Mouse (Mus musculus): ENCODE results near the gene Lypd6. TPM values are rescaled to one million over a fixed set of nuclear protein-coding genes. Genes with fewer than 3 reads are reported as not detected.

Gene Lypd6
- 1 to 10 TPM; 1.6 to 1.9 TPM for total RNA-seq (2021)
- long read RNA-seq, experiment 1: 0 reads
- long read RNA-seq, experiment 2, partial matches to known transcripts: 1 of 2 reads
- long read RNA-seq, experiment 2, other reads (novel, unspliced or antisense): 0 of 2 reads

DNA sequence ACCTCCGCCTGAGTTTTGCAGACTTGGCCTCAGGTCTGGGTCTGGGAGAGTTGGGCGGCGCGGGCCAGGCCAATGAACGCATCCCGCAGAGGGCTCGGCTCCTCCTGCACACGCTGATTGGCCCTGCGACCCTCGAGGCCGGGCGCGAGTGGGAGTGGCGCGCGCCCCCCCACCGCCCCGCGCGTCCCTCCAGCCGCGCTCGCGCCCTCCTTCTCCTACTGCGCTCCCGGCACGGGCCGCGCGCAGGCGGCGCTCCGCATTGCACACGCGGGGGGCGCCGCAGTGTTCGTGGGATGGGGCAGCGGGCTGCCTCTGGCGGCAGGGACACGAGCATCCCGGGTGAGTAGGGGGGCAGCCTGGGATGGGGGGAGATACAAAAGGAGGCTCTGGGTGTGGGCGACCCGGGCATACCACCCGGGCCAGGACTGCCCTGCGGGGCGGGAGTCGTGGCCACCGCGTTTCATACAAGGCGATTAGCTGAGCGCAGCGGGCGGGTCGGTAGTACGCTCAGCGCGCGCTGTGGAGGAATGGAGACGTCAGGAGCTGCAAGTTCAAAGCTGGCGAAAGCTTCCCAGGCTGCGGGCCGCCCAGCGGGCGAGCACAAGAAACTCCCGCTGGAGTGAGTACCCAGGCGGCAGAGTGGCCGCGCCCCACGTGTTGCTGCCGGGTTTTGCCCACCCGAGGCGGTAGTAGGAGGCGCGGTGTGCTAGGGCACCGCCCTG, at the start of gene Lypd6:
Gene Lypd6, plus strand, starts transcription at position 184 of the 722 bp plus-strand sequence.
- intact Hi-C loops (cut with DNase I; ENCODE audit: low total_unique reads): no loop called here
- peak; percentile 68 for DNase-seq

DNA sequence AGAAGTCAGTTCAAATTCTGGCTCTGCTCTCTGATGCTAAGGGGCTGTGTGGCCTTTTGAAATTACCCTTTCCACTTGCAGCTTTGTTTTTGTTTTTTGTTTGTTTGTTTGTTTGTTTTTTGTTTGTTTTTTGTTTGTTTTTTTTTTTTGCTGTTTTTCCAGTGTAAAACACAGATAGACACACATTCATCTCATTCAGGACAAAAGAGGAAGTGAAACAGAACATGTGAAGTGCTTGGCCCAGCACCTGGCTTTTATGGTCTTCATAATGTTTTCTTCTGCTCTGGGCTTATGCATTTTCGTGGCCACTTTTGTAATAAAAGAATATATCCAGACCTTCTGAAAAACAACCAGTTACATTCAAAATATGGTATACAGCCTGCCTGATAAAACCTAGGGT, 46.8 kb upstream of the Lypd6 start:
- DNase-seq: no peak
- intact Hi-C loops (cut with DNase I; ENCODE audit: low total_unique reads): no loop called here

DNA sequence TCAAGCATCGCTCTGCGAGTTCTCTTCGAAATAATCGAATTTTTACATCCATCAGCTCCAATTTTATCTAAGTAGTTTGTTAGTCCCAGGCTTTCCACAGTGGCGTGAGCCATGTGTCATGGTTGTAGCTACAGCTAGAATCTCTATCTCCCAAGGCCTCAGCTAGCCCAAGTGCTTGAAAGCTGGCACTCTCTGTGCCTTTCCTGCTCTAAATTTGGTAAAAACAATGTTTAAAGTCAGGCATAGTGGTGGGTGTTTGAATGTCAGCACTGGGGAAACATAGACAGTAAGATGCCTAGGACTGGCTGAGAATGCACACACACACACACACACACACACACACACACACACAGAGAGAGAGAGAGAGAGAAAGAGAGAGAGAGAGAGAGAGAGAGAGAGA, 40.7 kb upstream of the Lypd6 start:
- DNase-seq: no peak
- intact Hi-C loops (cut with DNase I; ENCODE audit: low total_unique reads): no loop called here

GRCm38 (mm10) chr2:50028930-50029329, 37.3 kb upstream of the Lypd6 start:
- intact Hi-C loops (cut with DNase I; ENCODE audit: low total_unique reads): no loop called here
- DNase-seq: no peak

GRCm38 (mm10) chr2:50044170-50044870, 21.9 kb upstream of the Lypd6 start:
- intact Hi-C loops (cut with DNase I; ENCODE audit: low total_unique reads): no loop called here
- no peak for DNase-seq

- DNase-seq: no peak
- intact Hi-C loops (cut with DNase I; ENCODE audit: low total_unique reads): no loop called here
Observed at GRCm38 (mm10) chr2:50044871-50045470, 21.3 kb upstream of the Lypd6 start.

GRCm38 (mm10) chr2:50045841-50046240, 20.4 kb upstream of the Lypd6 start:
- intact Hi-C loops (cut with DNase I; ENCODE audit: low total_unique reads): no loop called here

DNA sequence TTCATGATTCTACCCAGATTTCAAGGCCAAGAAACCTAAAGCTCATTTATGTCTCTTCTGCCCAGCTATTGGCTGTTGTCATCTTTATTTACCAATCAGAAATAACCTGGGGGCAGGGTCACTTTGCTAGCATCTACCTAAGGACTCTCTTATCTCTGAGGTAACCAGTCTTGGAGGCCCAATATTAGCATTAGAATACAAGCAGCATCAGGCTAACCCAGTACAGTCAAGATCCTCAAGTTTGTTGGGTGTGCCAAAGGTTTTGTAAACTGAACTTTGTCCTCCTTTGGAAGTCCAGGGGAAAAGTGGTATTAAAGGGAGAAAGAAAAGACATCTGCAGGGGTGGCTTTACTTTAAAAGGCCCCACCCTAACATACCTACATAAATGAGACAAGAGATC, 17.8 kb upstream of the Lypd6 start:
- intact Hi-C loops (cut with DNase I; ENCODE audit: low total_unique reads): no loop called here
- DNase-seq: no peak

More at GRCm38 (mm10) chr2:50045841-50046240, 20.4 kb upstream of the Lypd6 start:
- DNase-seq: no peak

DNA sequence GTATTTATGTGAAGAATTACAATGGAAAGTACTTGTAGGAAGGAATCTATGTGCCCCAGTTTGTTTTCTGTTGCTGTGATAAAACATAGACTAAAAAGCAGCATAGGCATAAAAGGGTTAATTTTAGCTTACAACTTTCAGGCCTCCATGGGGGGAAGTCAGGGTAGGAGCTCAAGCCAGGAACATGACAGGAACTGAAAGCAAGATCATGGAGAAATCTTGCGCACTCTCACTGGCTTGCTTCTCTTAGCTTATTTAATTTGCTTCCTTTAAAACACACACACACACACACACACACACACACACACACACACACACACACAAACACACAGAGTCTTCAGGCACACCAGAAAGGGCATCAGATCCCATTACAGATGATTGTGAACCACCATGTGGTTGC, 12.3 kb upstream of the Lypd6 start:
- intact Hi-C loops (cut with DNase I; ENCODE audit: low total_unique reads): no loop called here
- DNase-seq: no peak

- intact Hi-C loops (cut with DNase I; ENCODE audit: low total_unique reads): no loop called here
- DNase-seq: no peak
Observed at GRCm38 (mm10) chr2:50065902-50066245, 355 bp upstream of the Lypd6 start.

DNA sequence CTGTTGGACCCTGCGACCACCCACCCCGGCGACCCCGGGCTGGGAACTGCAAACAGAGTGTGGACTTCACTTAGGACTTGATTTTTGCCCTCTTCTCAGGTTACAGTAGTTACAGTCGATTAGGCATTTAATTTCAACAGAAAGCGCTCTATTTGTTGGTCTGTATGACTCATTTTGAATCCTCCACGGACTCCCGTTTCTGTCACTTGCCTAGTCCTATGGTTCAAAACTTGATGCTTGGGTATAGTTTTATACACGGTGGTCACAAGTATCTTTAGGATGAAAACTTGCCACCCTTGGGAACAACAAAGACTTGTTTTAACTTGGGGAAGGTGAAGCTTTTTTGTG, 713 bp downstream of the Lypd6 start:
- DNase-seq: no peak
- intact Hi-C loops (cut with DNase I; ENCODE audit: low total_unique reads): no loop called here

GRCm38 (mm10) chr2:50069571-50070295, 3.5 kb downstream of the Lypd6 start:
- no peak for DNase-seq
- intact Hi-C loops (cut with DNase I; ENCODE audit: low total_unique reads): no loop called here

- DNase-seq: no peak
- intact Hi-C loops (cut with DNase I; ENCODE audit: low total_unique reads): no loop called here
Observed at GRCm38 (mm10) chr2:50072158-50072557, 5.9 kb downstream of the Lypd6 start.

DNA sequence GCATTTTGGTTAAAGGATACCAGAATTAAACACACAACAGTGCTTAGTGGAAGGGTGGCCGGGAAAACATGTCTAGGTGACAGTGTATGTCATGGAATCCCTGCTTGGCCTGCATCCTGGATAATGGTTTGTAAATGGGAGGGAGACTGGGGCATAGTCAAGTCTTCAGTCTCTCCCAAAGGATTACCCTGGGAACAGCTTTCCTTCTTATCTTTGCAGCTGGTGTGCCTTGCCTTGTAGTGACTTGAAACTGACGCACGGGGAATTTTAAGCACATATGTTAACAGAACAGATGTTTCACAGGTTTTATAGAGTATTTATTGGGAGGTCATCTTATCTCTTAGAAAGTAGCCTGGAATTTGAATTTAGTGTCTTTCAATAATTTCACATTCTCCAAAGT, 18.5 kb downstream of the Lypd6 start:
- intact Hi-C loops (cut with DNase I; ENCODE audit: low total_unique reads): no loop called here
- no peak for DNase-seq

DNA sequence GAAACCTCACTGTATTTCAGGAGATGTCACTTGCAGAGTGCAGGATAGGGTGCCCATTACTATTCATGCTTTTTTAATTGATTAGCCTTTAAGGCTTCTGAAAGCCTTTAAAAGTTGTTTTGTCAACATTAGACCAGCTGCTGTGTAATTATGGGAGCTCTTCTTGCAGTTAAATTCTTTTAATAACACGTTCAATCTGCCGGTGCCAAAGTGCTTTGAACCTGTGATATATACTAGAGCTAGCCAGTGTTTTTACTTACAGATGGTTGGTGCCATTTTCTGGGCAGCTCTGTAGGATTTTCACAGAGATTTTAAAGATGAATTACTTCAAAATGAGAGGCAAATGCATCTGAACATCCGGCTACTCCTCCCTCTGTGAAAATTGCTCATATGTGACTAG, 21.5 kb downstream of the Lypd6 start:
- DNase-seq: no peak
- intact Hi-C loops (cut with DNase I; ENCODE audit: low total_unique reads): no loop called here

- intact Hi-C loops (cut with DNase I; ENCODE audit: low total_unique reads): no loop called here
- DNase-seq: no peak
Observed at GRCm38 (mm10) chr2:50096336-50096735, 30.1 kb downstream of the Lypd6 start.

DNA sequence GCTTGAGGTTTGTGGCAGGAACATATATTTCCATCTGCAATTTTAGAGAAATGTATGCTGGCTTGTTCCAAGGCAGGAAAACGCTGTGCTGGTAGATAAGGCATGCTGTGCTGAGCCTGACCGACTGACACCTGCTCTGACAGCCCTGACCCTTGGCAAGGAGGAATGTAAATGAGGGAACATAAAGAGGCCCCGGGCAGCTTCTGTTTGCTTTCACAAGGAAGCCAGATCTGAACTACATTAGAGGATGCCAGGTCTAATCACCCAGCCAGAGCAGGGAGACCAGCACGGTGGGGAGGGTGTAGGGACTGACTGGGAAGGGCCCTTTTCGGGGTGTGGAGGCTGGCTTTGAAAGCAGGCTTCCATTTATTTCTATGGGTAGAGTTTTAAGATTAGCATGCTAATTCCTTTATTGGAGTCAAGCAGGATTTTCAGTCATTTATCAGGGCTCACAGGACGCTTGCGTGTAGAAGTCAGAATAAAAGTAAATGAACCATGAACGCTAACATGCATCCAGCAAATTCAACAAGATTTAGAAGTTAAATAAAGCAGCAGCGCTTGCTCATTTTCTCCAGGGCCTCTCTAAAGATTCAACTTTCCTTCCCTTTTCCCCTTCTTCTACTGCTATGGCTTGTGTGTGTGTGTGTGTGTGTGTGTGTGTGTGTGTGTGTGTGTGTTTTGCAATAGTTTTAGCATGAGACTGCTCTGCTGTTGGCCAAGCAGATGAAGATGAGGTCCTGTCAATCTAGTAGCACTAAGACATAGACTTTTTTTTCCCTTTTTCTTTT, 34.3 kb downstream of the Lypd6 start:
- intact Hi-C loops (cut with DNase I; ENCODE audit: low total_unique reads): no loop called here
- no peak for DNase-seq

GRCm38 (mm10) chr2:50101152-50101450, 34.9 kb downstream of the Lypd6 start:
- intact Hi-C loops (cut with DNase I; ENCODE audit: low total_unique reads): no loop called here
- DNase-seq: no peak

- intact Hi-C loops (cut with DNase I; ENCODE audit: low total_unique reads): no loop called here
- DNase-seq: no peak
Observed at GRCm38 (mm10) chr2:50103850-50104503, 37.7 kb downstream of the Lypd6 start.

All from gastrocnemius, postnatal 14 days (tissue).